Mouse (Mus musculus) lung, embryonic 16.5 days (tissue): ENCODE data around the gene St3gal4. TPM values are rescaled to one million over a fixed set of nuclear protein-coding genes. Genes with fewer than 3 reads are reported as not detected.

Experiments
- ATAC-seq: fragments of 200-750 bp; cut with Nextera tagmentation; 2 replicates; pipeline ENCODE4 v1.8.0; 2017; ENCODE audit warnings: low read depth, mild to moderate bottlenecking, moderate library complexity
- H3K27ac ChIP-seq: fragments of 300-500 bp; sonication (generic); 2 replicates; pipeline ENCODE4 v1.5.1; 2014; ENCODE audit warnings: mild to moderate bottlenecking, control low read depth, low read length
- H3K27me3 ChIP-seq: fragments of 300-500 bp; sonication (generic); 2 replicates; pipeline ENCODE4 v1.6.1; 2014; ENCODE audit warnings: low read depth, low read length, mixed read lengths; ENCODE audit not compliant: control insufficient read depth, insufficient read depth
- H3K36me3 ChIP-seq: fragments of 300-500 bp; sonication (generic); 2 replicates; pipeline ENCODE4 v1.6.1; 2014; ENCODE audit warnings: low read length; ENCODE audit not compliant: control insufficient read depth, insufficient read depth
- H3K4me1 ChIP-seq: fragments of 300-500 bp; sonication (generic); replicated peaks from 2 replicates; pipeline ENCODE4 v1.6.1; 2014; ENCODE audit warnings: low read length, mixed read lengths; ENCODE audit not compliant: control insufficient read depth, insufficient read depth
- H3K4me2 ChIP-seq: fragments of 300-500 bp; sonication (generic); 2 replicates; pipeline ENCODE4 v1.6.1; 2014; ENCODE audit warnings: low read depth, low read length, control low read depth
- H3K4me3 ChIP-seq: fragments of 300-500 bp; sonication (generic); 2 replicates; pipeline ENCODE4 v1.5.1; 2014; ENCODE audit warnings: mild to moderate bottlenecking, low read length, control low read depth
- H3K9ac ChIP-seq: fragments of 300-500 bp; sonication (generic); 2 replicates; pipeline ENCODE4 v1.6.1; 2014; ENCODE audit warnings: low read length, control low read depth
- H3K9me3 ChIP-seq: fragments of 300-500 bp; sonication (generic); 2 replicates; pipeline ENCODE4 v1.6.1; 2016; ENCODE audit warnings: low read length; ENCODE audit not compliant: control insufficient read depth
- WGBS: fragments of 180-500 bp; shearing (Covaris S2); extraction: QIAGEN DNeasy Blood & Tissue Kit; methylation state at CpG from one replicate; pipeline ENCODE4 v1.1.7; 2014; 5-methylcytosine and 5-hydroxymethylcytosine counted together
- polyA plus RNA-seq: library from polyadenylated mRNA; unstranded; fragments of >200 nt; fragmentation: Nextera tagmentation; extraction: Ambion mirVana; gene quantifications from 2 replicates; pipeline ENCODE4 v1.2.1, GENCODE M21; 2015

Gene St3gal4
- polyA plus RNA-seq, 1 experiment from 2014 or later, result 39.3 TPM

DNA sequence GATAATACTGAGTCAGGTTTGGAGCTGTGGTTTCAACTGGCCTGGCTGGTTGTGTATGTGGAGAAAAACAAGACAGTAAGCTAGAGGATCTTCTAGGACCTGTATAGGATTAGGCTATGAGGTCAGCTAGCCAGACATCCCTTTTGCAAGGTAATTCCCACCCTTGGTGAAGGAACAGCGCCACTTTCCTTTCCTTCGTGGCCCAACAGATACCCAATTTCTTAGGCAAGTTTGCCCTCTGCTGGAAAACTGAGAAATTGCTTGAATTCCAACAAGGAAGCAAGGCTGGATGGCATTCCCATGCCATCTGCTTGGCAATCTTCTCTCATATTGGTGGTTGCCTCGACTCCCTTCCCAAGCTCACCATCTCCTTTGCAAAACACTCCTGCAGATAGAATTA is 99.7 kb downstream of the St3gal4 start:
- H3K4me1 ChIP-seq, result peaks cover 18% of the 10 kb centered on the region
- no peaks in the 10 kb centered on the region for H3K9me3 ChIP-seq
- no peak overlapping the region for H3K4me3 ChIP-seq
- ATAC-seq, result peak; percentile 16; the same call in 1 of the 2 replicates
- no peak overlapping the region for H3K9ac ChIP-seq
- H3K27ac ChIP-seq, result no peak overlapping the region
- H3K27me3 ChIP-seq, result no peaks in the 10 kb centered on the region
- H3K36me3 ChIP-seq, result no peaks in the 10 kb centered on the region
- 11% methylated on average over 3 of the region's 3 CpGs for WGBS
- H3K4me2 ChIP-seq, result no peak overlapping the region

DNA sequence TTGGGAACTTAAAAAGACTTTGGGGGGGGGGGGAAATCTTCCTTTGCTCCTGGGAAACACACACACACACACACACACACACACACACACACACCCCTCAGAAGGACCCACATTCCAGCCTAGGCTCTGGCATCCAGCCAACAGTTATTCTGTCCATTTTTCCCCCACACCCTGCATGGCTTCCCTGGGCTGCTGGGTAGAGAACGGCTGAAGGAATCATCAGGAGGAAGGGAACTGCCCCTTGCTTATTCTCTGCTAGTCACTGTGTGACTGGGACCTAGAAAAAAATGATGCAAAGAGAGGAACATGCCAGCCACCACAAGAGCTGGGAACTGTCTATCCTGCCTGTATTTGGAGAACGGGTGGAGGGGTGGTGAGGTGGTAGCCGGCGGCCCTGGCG is 101.0 kb downstream of the St3gal4 start:
- H3K4me1 ChIP-seq, result peaks cover 18% of the 10 kb centered on the region
- WGBS, result 16% methylated on average over 5 of the region's 5 CpGs
- H3K4me2 ChIP-seq, result peak overlapping the region; percentile 49
- H3K27me3 ChIP-seq, result no peaks in the 10 kb centered on the region
- no peaks in the 10 kb centered on the region for H3K36me3 ChIP-seq
- no peak overlapping the region; the same call in 1 of the 2 replicates for H3K4me3 ChIP-seq
- H3K9ac ChIP-seq, result no peak overlapping the region
- no peaks in the 10 kb centered on the region for H3K9me3 ChIP-seq
- peak; percentile 56 for ATAC-seq
- H3K27ac ChIP-seq, result no peak overlapping the region

DNA sequence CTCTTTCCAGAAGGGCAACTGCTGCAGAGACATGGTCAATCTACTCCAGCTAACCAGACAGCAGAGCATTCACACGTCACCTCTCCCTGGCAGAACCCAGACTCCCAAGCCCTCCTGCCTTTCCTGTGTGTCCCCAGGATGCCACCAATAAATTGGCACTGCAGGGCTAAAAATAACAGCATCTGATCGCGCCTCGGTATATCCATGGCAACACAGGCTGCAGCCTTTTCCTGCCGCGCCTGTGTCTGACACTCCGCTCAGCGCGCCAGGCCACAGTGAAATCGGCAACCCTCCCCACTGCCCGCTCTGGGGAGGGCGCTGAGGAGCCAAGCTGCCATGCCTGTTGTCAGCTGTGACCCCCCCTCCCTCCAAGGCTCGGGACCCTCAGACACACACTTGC is 101.5 kb downstream of the St3gal4 start:
- H3K36me3 ChIP-seq, result no peaks in the 10 kb centered on the region
- peak overlapping the region; percentile 20; the same call in 1 of the 2 replicates for H3K4me3 ChIP-seq
- peak; percentile 34 for ATAC-seq
- no peaks in the 10 kb centered on the region for H3K27me3 ChIP-seq
- H3K27ac ChIP-seq, result no peak overlapping the region
- peak overlapping the region; percentile 44; the same call in 1 of the 2 replicates for H3K9ac ChIP-seq
- peak overlapping the region; percentile 49 for H3K4me2 ChIP-seq
- WGBS, result 9% methylated on average over 13 of the region's 13 CpGs
- H3K4me1 ChIP-seq, result peaks cover 18% of the 10 kb centered on the region
- H3K9me3 ChIP-seq, result no peaks in the 10 kb centered on the region

DNA sequence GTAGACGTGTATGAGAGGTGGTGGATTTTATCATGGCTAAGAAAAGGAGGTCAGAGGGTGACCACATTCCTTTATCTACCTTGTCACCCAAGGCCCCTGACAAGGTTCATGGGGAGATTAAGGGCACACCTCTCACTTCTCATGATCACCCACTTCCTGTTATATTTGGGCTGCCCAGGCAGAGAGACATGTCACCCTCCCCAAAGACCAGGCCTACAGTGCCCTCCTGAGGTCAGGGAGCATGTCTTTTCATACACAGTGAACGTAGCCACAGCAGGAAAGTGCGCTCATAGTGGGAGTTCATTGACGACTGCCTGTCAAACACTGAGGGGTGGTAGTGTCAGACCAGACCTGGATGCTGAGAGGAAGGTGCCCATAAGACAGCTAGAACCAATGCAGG is 102.3 kb downstream of the St3gal4 start:
- H3K9me3 ChIP-seq, result no peaks in the 10 kb centered on the region
- no peaks in the 10 kb centered on the region for H3K27me3 ChIP-seq
- H3K27ac ChIP-seq, result no peak overlapping the region
- peak; percentile 43; the same call in 1 of the 2 replicates for ATAC-seq
- H3K9ac ChIP-seq, result no peak overlapping the region
- no peak overlapping the region for H3K4me3 ChIP-seq
- 55% methylated on average over 4 of the region's 4 CpGs for WGBS
- H3K4me1 ChIP-seq, result peaks cover 18% of the 10 kb centered on the region
- no peak overlapping the region for H3K4me2 ChIP-seq
- no peaks in the 10 kb centered on the region for H3K36me3 ChIP-seq

DNA sequence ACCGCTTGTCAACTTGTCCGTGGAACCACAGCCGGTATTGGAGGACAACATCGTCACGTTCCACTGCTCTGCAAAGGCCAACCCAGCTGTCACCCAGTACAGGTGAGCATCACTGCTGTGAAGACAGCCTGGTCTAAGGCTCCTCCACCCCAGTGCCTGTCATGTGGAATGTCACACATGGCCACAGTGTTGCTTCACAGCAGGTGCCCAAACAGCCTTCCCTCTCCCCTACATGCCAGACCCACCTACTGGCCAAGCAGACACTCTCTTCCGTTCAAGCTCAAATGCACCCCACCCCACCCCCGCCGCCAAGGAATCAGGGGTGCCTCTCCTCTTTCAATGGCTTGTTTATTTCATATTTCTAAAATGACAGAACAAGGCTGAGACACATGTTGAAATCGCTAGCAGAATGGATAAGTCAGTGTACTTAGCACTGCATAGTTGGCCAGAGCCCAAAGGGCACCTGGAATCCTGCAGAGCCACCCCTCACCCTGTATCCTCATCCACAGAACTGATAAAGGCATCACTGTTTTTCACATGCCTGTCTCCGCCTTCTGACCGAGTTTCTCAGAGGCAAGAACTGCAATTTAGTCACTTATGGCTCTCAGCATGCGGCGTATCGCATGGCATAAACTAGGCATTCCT is 111.2 kb downstream of the St3gal4 start:
- Histone ChIP-seq H3K4me3 (no peak overlapping the region), H3K4me2 (no peak overlapping the region), H3K9me3 (no peaks in the 10 kb centered on the region), H3K27ac (no peak overlapping the region), H3K36me3 (no peaks in the 10 kb centered on the region), H3K4me1 (peaks cover 3% of the 10 kb centered on the region; the same call in 1 of the 2 replicates), H3K27me3 (no peaks in the 10 kb centered on the region), H3K9ac (no peak overlapping the region)
- peak; percentile 51; the same call in 1 of the 2 replicates for ATAC-seq
- WGBS, result 59% methylated on average over 14 of the region's 14 CpGs

DNA sequence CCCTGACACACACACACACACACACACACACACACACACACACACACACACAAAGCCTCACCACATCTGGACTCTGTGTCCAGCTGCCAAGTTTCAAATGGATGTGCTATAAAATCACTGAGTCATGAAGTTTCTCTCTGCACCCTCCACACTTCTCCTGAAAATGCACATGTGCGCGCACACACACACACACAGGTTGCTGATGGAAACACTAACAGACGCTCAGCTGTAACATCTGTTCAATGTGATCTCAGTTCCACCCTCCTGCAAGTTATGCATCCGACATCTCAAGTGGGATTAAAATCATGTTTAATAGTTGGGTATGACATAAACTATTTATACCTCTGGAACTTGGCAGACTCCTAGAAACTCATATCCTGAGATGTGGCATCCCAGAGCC is 115.0 kb downstream of the St3gal4 start:
- 71% methylated on average over 4 of the region's 4 CpGs for WGBS
- Histone ChIP-seq H3K27ac (no peak overlapping the region), H3K9me3 (no peaks in the 10 kb centered on the region), H3K36me3 (no peaks in the 10 kb centered on the region), H3K4me1 (peaks cover 3% of the 10 kb centered on the region; the same call in 1 of the 2 replicates), H3K27me3 (no peaks in the 10 kb centered on the region), H3K4me2 (no peak overlapping the region), H3K9ac (no peak overlapping the region), H3K4me3 (no peak overlapping the region)
- ATAC-seq, result no peak

DNA sequence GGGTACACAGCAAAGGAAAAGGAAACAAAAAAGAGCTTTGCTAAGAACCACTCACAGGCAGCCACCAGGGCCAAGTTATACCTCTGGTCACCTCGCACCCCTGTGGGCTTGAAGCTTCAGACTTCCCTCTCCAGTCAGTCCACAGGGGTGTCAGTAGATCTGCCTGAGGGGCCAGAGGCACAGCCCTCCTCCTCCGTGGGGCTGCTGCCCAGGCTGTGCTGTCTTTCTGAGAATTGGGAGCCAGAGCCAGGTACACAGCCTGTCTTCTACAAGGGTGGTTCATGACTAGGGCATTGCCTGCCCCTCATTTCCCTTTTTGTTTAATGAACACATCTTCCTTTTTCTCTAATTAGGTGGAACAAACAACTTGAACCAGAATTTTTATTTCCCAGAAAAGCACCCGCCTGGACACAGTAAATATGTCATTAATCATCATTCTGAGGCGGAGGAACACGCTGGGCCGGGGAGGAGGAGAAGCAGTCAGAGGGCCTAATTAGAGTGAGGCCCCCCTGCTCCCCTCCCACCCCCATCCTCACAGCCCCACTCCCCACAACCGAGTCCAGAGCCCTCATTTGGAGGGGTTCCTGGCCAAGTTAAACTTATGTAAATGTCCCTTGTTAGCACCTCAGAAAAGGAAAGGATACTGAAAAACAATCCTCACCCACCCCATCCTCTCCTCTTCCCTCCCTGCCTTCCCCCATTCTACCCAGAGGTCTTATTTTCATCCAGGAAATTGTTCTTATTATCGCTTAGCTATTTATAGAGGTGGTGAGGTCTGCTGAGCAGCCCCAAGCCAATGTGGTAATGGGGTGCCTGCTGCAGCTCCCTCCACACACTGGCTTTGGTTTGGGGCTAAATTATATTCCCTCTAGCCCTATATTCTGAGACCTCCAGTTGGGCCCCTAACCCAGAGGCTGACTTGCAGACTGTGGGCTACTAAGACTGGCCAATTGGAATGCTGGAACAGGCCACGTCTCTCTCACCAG is 120.9 kb downstream of the St3gal4 start:
- Histone ChIP-seq H3K9me3 (no peaks in the 10 kb centered on the region), H3K4me1 (peaks cover 13% of the 10 kb centered on the region), H3K27ac (no peak overlapping the region), H3K9ac (no peak overlapping the region), H3K4me3 (no peak overlapping the region), H3K27me3 (no peaks in the 10 kb centered on the region), H3K4me2 (no peak overlapping the region), H3K36me3 (no peaks in the 10 kb centered on the region)
- no peak for ATAC-seq
- WGBS, result 36% methylated on average over 9 of the region's 9 CpGs
